Mouse (Mus musculus) forebrain, embryonic 14.5 days (tissue): ENCODE measurements around the gene Ick. TPM values are rescaled to one million over a fixed set of nuclear protein-coding genes. Genes with fewer than 3 reads are reported as not detected.
A peak's percentile ranks its signal among the peaks of the same experiment; 100 is the strongest.

Source experiments
- ATAC-seq: fragments of 200-750 bp; cut with Nextera tagmentation; 2 replicates; pipeline ENCODE4 v1.8.0; 2017; ENCODE audit warnings: mild to moderate bottlenecking, moderate library complexity
- DNase-seq: peaks from one replicate; pipeline ENCODE4 v3.0.0-alpha.2; 2015; ENCODE audit warnings: low spot score
- H3K27ac ChIP-seq: fragments of 300-500 bp; sonication (generic); 2 replicates; pipeline ENCODE4 v1.5.1; 2014; ENCODE audit warnings: low read depth, mild to moderate bottlenecking, control low read depth, low read length, moderate library complexity
- H3K27me3 ChIP-seq: fragments of 300-500 bp; sonication (generic); replicated peaks from 2 replicates; pipeline ENCODE4 v1.6.1; 2014; ENCODE audit warnings: low read length, control low read depth, mixed read lengths; ENCODE audit not compliant: control insufficient read depth, insufficient read depth
- H3K36me3 ChIP-seq: fragments of 300-500 bp; sonication (generic); 2 replicates; pipeline ENCODE4 v1.6.1; 2014; ENCODE audit warnings: low read length, control low read depth; ENCODE audit not compliant: control insufficient read depth, insufficient read depth
- H3K4me1 ChIP-seq: fragments of 300-500 bp; sonication (generic); 2 replicates; pipeline ENCODE4 v1.6.1; 2014; ENCODE audit warnings: antibody characterized with exemption, low read length, control low read depth; ENCODE audit not compliant: control insufficient read depth, insufficient read depth
- H3K4me2 ChIP-seq: fragments of 300-500 bp; sonication (generic); 2 replicates; pipeline ENCODE4 v1.6.1; 2014; ENCODE audit warnings: mild to moderate bottlenecking, control low read depth, low read length
- H3K4me3 ChIP-seq: fragments of 300-500 bp; sonication (generic); 2 replicates; pipeline ENCODE4 v1.5.1; 2014; ENCODE audit warnings: low read depth, low read length, control low read depth
- H3K9ac ChIP-seq: fragments of 300-500 bp; sonication (generic); 2 replicates; pipeline ENCODE4 v1.6.1; 2014; ENCODE audit warnings: mild to moderate bottlenecking, low read length, control low read depth, moderate library complexity
- H3K9me3 ChIP-seq: fragments of 300-500 bp; sonication (generic); replicated peaks from 2 replicates; pipeline ENCODE4 v1.6.1; 2016; ENCODE audit warnings: low read length, control low read depth, mixed read lengths; ENCODE audit not compliant: control insufficient read depth
- WGBS: fragments of 180-500 bp; shearing (Covaris S2); extraction: QIAGEN DNeasy Blood & Tissue Kit; methylation state at CpG from one replicate; pipeline ENCODE4 v1.1.7; 2014; 5-methylcytosine and 5-hydroxymethylcytosine counted together
- polyA plus RNA-seq: library from polyadenylated mRNA; unstranded; fragments of >200 nt; fragmentation: Nextera tagmentation; extraction: Ambion mirVana; gene quantifications from 2 replicates; pipeline ENCODE4 v1.2.1, GENCODE M21; 2014

Gene Ick
- polyA plus RNA-seq, 1 experiment from 2014 or later: 30.6 TPM

GRCm38 (mm10) chr9:78107912-78108795 is 838 bp upstream of the Ick start:
- Histone ChIP-seq H3K9ac (peak overlapping the region; percentile 79), H3K4me2 (peak overlapping the region; percentile 87), H3K4me1 (peaks cover 11% of the 10 kb centered on the region), H3K27ac (peak overlapping the region; percentile 86), H3K4me3 (peak overlapping the region; percentile 90), H3K9me3 (no peaks in the 10 kb centered on the region), H3K27me3 (no peaks in the 10 kb centered on the region), H3K36me3 (no peaks in the 10 kb centered on the region)
- WGBS: under 1% methylated on average over 86 of the region's 88 CpGs
- ATAC-seq (peak; percentile 81), DNase-seq (peak; percentile 87)

GRCm38 (mm10) chr9:78109656-78110055 is 664 bp downstream of the Ick start:
- Histone ChIP-seq H3K9me3 (no peaks in the 10 kb centered on the region), H3K36me3 (no peaks in the 10 kb centered on the region), H3K4me1 (peaks cover 19% of the 10 kb centered on the region), H3K27me3 (no peaks in the 10 kb centered on the region), H3K4me2 (peak overlapping the region; percentile 87), H3K9ac (no peak overlapping the region), H3K27ac (no peak overlapping the region), H3K4me3 (peak overlapping the region; percentile 90)
- ATAC-seq (no peak), DNase-seq (peak; percentile 23)
- WGBS: 48% methylated on average over 5 of the region's 5 CpGs

GRCm38 (mm10) chr9:78111456-78111855 is 2.5 kb downstream of the Ick start:
- H3K36me3 ChIP-seq: no peaks in the 10 kb centered on the region; the same call in 1 of the 2 replicates
- H3K4me1 ChIP-seq: peaks cover 29% of the 10 kb centered on the region
- no peak overlapping the region for H3K4me3 ChIP-seq
- H3K27ac ChIP-seq: no peak overlapping the region
- ATAC-seq (no peak), DNase-seq (no peak)
- H3K27me3 ChIP-seq: no peaks in the 10 kb centered on the region
- no peak overlapping the region for H3K9ac ChIP-seq
- WGBS: 89% methylated on average over 2 of the region's 2 CpGs
- H3K4me2 ChIP-seq: no peak overlapping the region
- no peaks in the 10 kb centered on the region for H3K9me3 ChIP-seq

GRCm38 (mm10) chr9:78112770-78113537 is 4.0 kb downstream of the Ick start:
- 2% methylated on average over 43 of the region's 47 CpGs for WGBS
- peak overlapping the region; percentile 95 for H3K4me3 ChIP-seq

GRCm38 (mm10) chr9:78113538-78113885 is 4.5 kb downstream of the Ick start:
- DNase-seq (peak; percentile 53), ATAC-seq (peak; percentile 25)
- no peaks in the 10 kb centered on the region for H3K27me3 ChIP-seq
- peaks cover 27% of the 10 kb centered on the region for H3K4me1 ChIP-seq
- H3K36me3 ChIP-seq: peaks cover 5% of the 10 kb centered on the region; the same call in 1 of the 2 replicates
- H3K9ac ChIP-seq: peak overlapping the region; percentile 98
- H3K4me3 ChIP-seq: peak overlapping the region; percentile 95
- peak overlapping the region; percentile 78 for H3K4me2 ChIP-seq
- H3K9me3 ChIP-seq: no peaks in the 10 kb centered on the region
- 1% methylated on average over 14 of the region's 14 CpGs for WGBS
- peak overlapping the region; percentile 95 for H3K27ac ChIP-seq

More at GRCm38 (mm10) chr9:78112770-78113537, 4.0 kb downstream of the Ick start:
- Histone ChIP-seq H3K36me3 (peaks cover 1% of the 10 kb centered on the region; the same call in 1 of the 2 replicates), H3K4me2 (peak overlapping the region; percentile 78), H3K27me3 (no peaks in the 10 kb centered on the region), H3K27ac (peak overlapping the region; percentile 95), H3K4me1 (peaks cover 27% of the 10 kb centered on the region), H3K9ac (peak overlapping the region; percentile 98), H3K9me3 (no peaks in the 10 kb centered on the region)
- peak; percentile 81 for ATAC-seq
- peak; percentile 94 for DNase-seq

- no peak overlapping the region for H3K4me2 ChIP-seq
- no peak overlapping the region for H3K27ac ChIP-seq
Observed at GRCm38 (mm10) chr9:78115746-78116145, 6.8 kb downstream of the Ick start.

GRCm38 (mm10) chr9:78117690-78118089 is 8.7 kb downstream of the Ick start:
- ATAC-seq: no peak
- Histone ChIP-seq H3K36me3 (peaks cover 9% of the 10 kb centered on the region), H3K4me3 (no peak overlapping the region), H3K9ac (no peak overlapping the region), H3K4me1 (peaks cover 20% of the 10 kb centered on the region), H3K27me3 (no peaks in the 10 kb centered on the region), H3K9me3 (no peaks in the 10 kb centered on the region), H3K4me2 (no peak overlapping the region), H3K27ac (no peak overlapping the region)
- DNase-seq: no peak
- WGBS: 98% methylated on average over 2 of the region's 2 CpGs

More at GRCm38 (mm10) chr9:78115746-78116145, 6.8 kb downstream of the Ick start:
- Histone ChIP-seq H3K9me3 (no peaks in the 10 kb centered on the region), H3K9ac (no peak overlapping the region), H3K36me3 (peaks cover 9% of the 10 kb centered on the region), H3K4me3 (no peak overlapping the region), H3K27me3 (no peaks in the 10 kb centered on the region), H3K4me1 (peaks cover 20% of the 10 kb centered on the region)
- DNase-seq: no peak
- 97% methylated on average over 9 of the region's 9 CpGs for WGBS
- no peak for ATAC-seq

- Histone ChIP-seq H3K9ac (no peak overlapping the region), H3K27me3 (no peaks in the 10 kb centered on the region), H3K9me3 (no peaks in the 10 kb centered on the region), H3K4me2 (no peak overlapping the region), H3K36me3 (peaks cover 16% of the 10 kb centered on the region), H3K4me3 (no peak overlapping the region), H3K4me1 (peaks cover 8% of the 10 kb centered on the region), H3K27ac (no peak overlapping the region)
- DNase-seq: no peak
- WGBS: 89% methylated on average over 8 of the region's 8 CpGs
- no peak for ATAC-seq
Observed at GRCm38 (mm10) chr9:78121358-78121757, 12.4 kb downstream of the Ick start.
